Mouse (Mus musculus) cortical plate, adult 2 months (tissue): ENCODE results near the gene Lad1.

ENCODE experiments used
- CTCF ChIP-seq: fragments of 200-500 bp; IDR thresholded peaks from 2 replicates; pipeline ENCODE4 v1.5.1; 2011; ENCODE audit warnings: mild to moderate bottlenecking, control low read depth, low read length; ENCODE audit not compliant: insufficient read depth; ENCODE audit errors: extremely low read depth
- POLR2A ChIP-seq: fragments of 200-500 bp; IDR thresholded peaks from 2 replicates; pipeline ENCODE4 v1.6.1; 2011; ENCODE audit warnings: mild to moderate bottlenecking, low read length, control low read depth; ENCODE audit not compliant: insufficient read depth; ENCODE audit errors: extremely low read depth

DNA sequence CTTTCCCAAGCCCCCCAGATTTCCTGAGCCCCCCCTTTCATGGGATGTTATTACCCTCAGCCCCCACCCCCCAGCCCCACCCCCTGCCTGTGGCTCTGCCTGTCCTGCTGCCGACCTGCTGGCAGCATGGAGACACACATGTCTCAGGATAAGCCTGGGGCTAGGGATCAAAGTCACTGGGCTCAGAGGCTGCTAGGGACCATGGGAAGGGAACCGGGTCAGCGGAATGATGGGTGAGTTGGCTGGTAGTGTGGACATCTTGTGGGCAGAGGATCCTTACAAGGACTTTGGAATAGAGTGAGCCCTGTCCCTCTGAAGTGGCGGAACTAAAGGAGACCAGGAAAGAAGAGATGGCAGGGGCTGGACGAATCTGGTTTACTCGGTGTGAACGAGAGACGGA lies 16.6 kb downstream of the Lad1 start:
- no peak for TF ChIP-seq POLR2A
- TF ChIP-seq CTCF = no peak
